Mouse (Mus musculus) stomach, postnatal 0 days (tissue): ENCODE measurements at regions not wholly inside any gene's neighbourhood (a gene's known extent, or its start where the extent isn't known, plus 50 kb on each side); places are given as distances from the start of the nearest gene placed in this dataset.

Experiments
- CTCF ChIP-seq: IDR thresholded peaks from 2 replicates; pipeline ENCODE4 v1.5.1; 2016; ENCODE audit warnings: antibody characterized with exemption, low read depth, mild to moderate bottlenecking, moderate library complexity
- EP300 ChIP-seq: optimal IDR thresholded peaks from 2 replicates; pipeline ENCODE3; 2016; ENCODE audit warnings: antibody characterized with exemption

- TF ChIP-seq CTCF (no peak), EP300 (no peak)
Observed at GRCm38 (mm10) chrX:12447962-12448361, 139.6 kb upstream of the Atp6ap2 start.
